Mouse (Mus musculus) embryonic fibroblast, embryonic 13.5 days (primary cell): ENCODE measurements around the gene Slc35g3. TPM values are rescaled to one million over a fixed set of nuclear protein-coding genes. Genes with fewer than 3 reads are reported as not detected.

Source experiments
- H3K27ac ChIP-seq: 2 replicates; pipeline ENCODE4 v1.5.1; 2012; ENCODE audit warnings: low read length, control low read depth, inconsistent platforms; ENCODE audit not compliant: insufficient read depth
- H3K4me1 ChIP-seq: 2 replicates; pipeline ENCODE4 v1.6.1; 2011; ENCODE audit warnings: low read length; ENCODE audit not compliant: control insufficient read depth, insufficient read depth
- H3K4me3 ChIP-seq: 2 replicates; pipeline ENCODE4 v1.5.1; 2011; ENCODE audit warnings: mild to moderate bottlenecking, control low read depth, low read length; ENCODE audit not compliant: insufficient read depth
- CTCF ChIP-seq: IDR thresholded peaks from 2 replicates; pipeline ENCODE4 v1.5.1; 2011; ENCODE audit warnings: mild to moderate bottlenecking, control low read depth, low read length, moderate library complexity, borderline replicate concordance; ENCODE audit not compliant: insufficient read depth
- POLR2A ChIP-seq: IDR thresholded peaks from 2 replicates; pipeline ENCODE4 v1.6.1; 2011; ENCODE audit warnings: low read depth, mild to moderate bottlenecking, control low read depth, low read length, moderate library complexity
- polyA plus RNA-seq: library from polyadenylated mRNA; stranded (reverse); fragments of >200 nt; gene quantifications from 2 replicates; pipeline ENCODE4 v1.2.4, GENCODE M21; 2011; ENCODE audit warnings: low read depth; ENCODE audit not compliant: missing spikeins, insufficient read length

Slc35g3 gene
- polyA plus RNA-seq, 1 experiment, result not detected

DNA sequence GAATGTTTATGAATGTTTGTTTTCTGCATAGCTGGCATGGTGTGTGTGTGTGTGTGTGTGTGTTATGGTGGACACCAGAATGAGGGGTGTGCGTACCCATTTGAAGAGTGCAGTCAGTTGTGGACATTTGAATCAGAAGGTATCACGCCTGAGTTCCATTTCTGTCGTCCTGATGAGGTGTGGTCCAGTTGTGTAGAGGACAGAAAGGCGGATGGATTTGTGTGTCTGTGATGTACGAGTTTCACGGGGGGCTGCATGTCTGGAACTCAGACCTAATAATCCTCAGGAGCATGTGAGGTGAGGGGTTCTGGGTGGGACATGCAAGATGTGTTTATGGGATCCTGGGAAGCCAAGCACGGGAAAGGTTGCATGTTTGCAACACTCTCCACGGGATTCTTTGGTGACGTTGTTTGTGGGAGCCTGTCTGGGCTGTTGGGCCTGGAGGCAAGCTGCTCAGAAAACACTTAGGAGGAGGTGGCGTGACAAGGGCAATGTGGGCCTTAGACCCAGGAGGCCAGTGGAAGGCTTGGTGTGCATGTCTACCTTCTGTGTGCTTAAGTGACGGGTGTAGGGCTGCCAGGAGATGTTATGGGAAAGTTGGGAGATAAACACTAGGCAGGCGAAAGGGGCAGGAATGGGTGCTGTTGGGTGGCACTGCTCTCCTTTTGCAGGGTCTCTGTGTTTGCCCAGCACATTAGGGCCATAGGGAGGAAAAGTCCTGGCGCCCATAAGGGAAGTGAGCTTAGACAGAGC is 5.3 kb upstream of the Slc35g3 start:
- no peak for TF ChIP-seq CTCF
- TF ChIP-seq POLR2A, result no peak
- Histone ChIP-seq H3K4me3 (peak overlapping the region; percentile 88), H3K27ac (no peak overlapping the region), H3K4me1 (peaks cover 13% of the 10 kb centered on the region; the same call in 1 of the 2 replicates)

DNA sequence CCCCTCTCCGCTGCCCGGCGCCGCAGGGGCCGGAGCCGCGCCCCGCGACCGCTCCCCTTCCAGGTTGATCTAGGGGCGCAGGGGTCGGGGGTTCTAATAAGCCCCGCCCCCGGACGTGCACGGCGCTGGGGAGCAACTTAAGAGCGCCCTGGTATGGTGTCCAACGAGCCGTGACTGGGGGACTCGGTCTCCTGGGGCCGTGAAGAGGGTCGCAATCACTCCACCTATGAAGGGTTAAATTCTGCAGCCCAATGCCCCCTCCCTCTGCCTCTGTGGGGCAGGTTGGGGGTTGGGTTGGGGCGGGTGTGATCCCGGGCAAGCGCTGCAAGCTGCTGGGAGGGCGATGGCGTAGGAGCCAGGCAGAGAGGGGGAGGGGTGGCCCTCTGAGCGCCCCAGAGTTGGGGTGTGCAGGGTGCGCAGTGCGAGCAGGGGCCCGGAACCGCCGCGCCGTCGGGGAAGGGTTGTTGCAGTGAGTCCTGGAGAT is 4.4 kb upstream of the Slc35g3 start:
- TF ChIP-seq POLR2A (peak; percentile 34; the same call in 1 of the 2 replicates), CTCF (no peak)
- peak overlapping the region; percentile 88 for H3K4me3 ChIP-seq
- peaks cover 13% of the 10 kb centered on the region; the same call in 1 of the 2 replicates for H3K4me1 ChIP-seq
- peak overlapping the region; percentile 38; the same call in 1 of the 2 replicates for H3K27ac ChIP-seq

- Histone ChIP-seq H3K27ac (peak within 1 kb of the TSS; percentile 38; the same call in 1 of the 2 replicates), H3K4me1 (peaks cover 13% of the 10 kb centered on the region; the same call in 1 of the 2 replicates), H3K4me3 (peak within 1 kb of the TSS; percentile 88)
- TF ChIP-seq CTCF (no peak), POLR2A (peak; percentile 67)
Measured at GRCm38 (mm10) chr11:69765221-69766125, 3.7 kb upstream of the Slc35g3 start, which contains the start of gene Zbtb4. Gene Zbtb4, plus strand, starts transcription at chr11:69765912.

- Histone ChIP-seq H3K27ac (no peak overlapping the region), H3K4me3 (no peak overlapping the region), H3K4me1 (peaks cover 12% of the 10 kb centered on the region)
- TF ChIP-seq CTCF (peak; percentile 33; the same call in 1 of the 2 replicates), POLR2A (no peak)
Measured at GRCm38 (mm10) chr11:69763551-69763950, 1.8 kb upstream of the Slc35g3 start.

DNA sequence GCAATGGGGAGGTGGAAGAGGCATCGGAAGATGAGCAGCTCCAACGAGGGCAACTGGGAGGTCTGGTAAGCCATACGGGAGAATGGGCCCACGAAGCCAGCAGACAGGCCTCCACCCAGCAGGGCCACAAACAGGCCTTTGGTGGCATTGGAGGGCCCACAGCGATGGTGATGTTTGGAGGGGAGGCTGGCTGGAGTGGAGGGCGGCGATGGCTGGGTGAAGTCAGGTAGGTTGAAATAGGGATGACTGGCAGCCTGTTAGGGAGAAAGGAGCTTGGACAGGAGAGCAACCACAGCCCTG is 917 bp downstream of the Slc35g3 start:
- TF ChIP-seq POLR2A, result no peak
- no peak for TF ChIP-seq CTCF
- H3K4me3 ChIP-seq, result no peak overlapping the region
- H3K4me1 ChIP-seq, result peaks cover 10% of the 10 kb centered on the region
- no peak overlapping the region for H3K27ac ChIP-seq

DNA sequence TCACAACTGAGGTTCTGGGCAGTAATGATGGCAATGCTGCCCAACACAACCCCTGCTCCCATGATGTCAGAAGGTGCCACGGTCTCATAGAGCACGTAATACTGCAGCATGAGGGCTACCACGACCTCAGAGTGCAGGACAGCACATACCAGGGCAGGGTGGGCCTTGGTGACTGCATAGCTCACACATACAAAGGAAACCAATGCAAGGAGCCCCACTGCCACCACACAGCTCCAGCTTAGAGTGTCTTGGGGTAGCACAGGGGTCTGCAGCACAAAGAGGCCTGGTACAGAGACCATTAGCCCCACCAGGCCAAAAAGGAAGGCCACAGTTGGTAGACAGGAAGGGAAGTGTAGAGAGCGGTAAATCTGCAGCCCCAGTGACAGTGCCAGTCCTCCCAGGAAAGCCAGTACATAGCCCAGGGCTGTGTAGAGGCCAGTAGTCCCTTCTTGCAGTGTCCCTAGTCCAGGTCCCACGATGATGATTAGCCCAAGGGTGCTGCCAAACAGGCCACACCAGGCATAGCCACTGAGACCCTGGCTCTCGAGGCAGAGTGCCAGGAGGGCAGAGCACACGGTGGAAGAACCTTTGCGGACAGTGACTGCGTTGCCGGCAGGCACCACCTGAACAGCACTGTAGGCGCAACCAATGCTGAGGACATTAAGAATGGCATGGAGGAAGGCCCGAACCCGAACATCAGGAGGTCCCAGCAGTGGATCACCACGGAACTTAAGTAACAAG is 1.4 kb downstream of the Slc35g3 start:
- peaks cover 13% of the 10 kb centered on the region for H3K4me1 ChIP-seq
- no peak overlapping the region for H3K4me3 ChIP-seq
- TF ChIP-seq CTCF, result no peak
- TF ChIP-seq POLR2A, result no peak
- H3K27ac ChIP-seq, result 0 out of 2 replicates have a peak overlapping the region, but pooled peaks have one; percentile 95

DNA sequence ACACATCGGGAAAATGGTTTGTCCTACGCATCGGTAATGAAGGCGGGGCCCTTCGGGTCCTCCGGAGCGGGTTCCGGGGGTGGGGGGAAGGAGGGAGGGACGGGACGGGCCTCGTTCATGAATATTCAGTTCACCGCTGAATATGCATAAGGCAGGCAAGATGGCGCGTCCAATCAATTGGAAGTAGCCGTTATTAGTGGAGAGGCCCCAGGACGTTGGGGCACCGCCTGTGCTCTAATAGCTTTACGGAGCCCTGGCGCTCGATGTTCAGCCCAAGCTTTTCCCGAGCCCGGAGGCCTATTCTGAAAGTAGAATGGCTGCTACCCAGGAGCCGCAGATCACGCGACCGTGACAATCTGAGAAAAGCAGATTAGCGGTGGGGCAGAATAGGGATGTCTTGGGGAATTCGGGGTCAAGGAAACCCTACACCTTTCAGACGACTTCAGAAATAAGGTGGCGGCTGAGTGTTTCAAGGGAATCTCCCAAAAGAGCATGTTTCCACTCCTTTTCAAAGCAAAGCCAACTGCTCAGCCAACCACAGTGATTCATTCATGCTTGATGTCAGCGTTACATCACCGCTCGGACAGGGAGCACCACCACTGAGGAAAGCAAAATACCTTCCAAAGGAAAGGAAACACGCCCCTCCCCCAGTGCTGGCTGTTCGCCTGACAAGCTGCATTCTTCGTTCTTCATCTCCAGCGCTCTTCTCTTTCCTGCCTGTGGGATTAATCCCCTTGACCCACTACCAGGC is 2.6 kb downstream of the Slc35g3 start:
- Histone ChIP-seq H3K4me1 (peaks cover 13% of the 10 kb centered on the region), H3K4me3 (peak overlapping the region; percentile 46), H3K27ac (peak overlapping the region; percentile 95)
- no peak for TF ChIP-seq CTCF
- peak; percentile 47 for TF ChIP-seq POLR2A

DNA sequence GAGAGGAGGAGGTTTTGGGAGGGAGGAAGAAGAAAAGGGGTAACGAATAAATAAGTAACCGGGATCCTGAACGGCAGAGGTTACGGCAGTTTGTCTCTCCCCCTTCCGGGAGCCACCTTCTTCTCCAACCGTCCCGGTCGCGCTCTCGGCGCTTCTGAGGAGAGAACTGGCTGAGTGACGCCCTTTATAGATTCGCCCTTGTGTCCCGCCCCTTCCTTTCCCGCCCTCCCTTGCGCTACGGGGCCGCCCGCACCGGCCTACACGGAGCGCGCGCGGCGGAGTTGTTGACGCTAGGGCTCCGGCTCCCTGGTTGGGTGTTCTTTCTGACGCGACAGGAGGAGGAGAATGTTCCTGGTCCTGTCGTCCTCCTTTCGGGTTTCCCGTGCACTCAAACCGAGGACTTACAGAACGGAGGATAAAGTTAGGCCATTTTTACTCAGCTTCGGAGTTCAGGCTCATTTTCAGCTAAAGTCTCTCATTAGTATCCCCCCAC is 3.2 kb downstream of the Slc35g3 start, which contains the start of gene Polr2a:
TSS of gene Polr2a (minus strand) at position 160 of the 493 bp plus-strand sequence.
- Histone ChIP-seq H3K4me1 (peaks cover 13% of the 10 kb centered on the region), H3K4me3 (peak within 1 kb of the TSS; percentile 98)
- TF ChIP-seq CTCF, result no peak
- peak; percentile 99 for TF ChIP-seq POLR2A

DNA sequence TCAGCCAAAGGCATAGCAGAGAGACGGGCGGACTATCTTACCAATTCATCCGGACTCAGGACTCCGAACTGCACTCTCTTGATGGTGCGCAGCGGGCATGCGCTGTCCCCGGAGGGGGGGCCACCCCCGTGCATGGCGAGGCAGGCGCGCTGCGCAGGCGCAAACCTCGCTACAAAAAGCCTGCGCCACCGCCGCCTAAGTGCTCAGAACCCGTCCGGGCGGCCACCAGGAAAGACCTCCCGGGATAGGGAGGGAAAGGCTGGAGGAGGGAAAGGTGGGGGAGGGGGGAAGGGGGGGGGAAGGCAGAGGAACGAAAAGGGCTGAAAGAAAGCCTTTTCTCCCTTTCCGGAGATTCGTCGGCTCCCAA is 3.7 kb downstream of the Slc35g3 start:
- no peak; the same call in 1 of the 2 replicates for TF ChIP-seq POLR2A
- TF ChIP-seq CTCF, result no peak
- Histone ChIP-seq H3K4me3 (peak overlapping the region; percentile 98), H3K4me1 (peaks cover 14% of the 10 kb centered on the region), H3K27ac (peak overlapping the region; percentile 88)

More for the DNA sequence above, 3.2 kb downstream of the Slc35g3 start, which contains the start of gene Polr2a:
- peak within 1 kb of the TSS; percentile 95 for H3K27ac ChIP-seq
